Mouse (Mus musculus): Measurements from ENCODE around the gene Vkorc1. TPM values are rescaled to one million over a fixed set of nuclear protein-coding genes. Genes with fewer than 3 reads are reported as not detected.

Gene Vkorc1
- total and polyA plus RNA-seq, 3 experiments: 36.2 to 66.4 TPM; not detected in 1

DNA sequence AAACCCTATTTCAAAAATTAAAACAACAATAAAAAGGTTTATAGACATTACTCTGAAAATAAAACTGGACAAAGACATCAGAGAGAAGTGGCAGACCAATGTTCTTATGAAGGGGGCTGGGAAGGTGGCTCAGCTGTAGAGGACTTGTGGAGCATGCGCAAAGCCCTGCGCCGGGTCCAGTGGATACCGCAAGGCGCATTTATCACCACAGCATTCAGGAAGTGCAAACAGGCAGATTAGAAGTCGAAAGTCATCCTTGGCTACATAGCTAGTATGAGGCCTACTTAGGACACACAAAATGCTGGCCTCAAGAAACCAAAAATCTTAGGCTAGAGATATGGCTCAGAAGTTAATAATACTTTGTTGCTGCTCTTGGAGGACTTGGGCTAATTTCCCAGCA, 37.2 kb downstream of the Vkorc1 start:
- Histone ChIP-seq H3K9me3 (replicated peaks; ENCODE audit: insufficient read depth, low read length) (no peaks in the 10 kb centered on the region), H3K36me3 (ENCODE audit: control insufficient read depth in 1 of 2, insufficient read depth in 2 of 2, low read length in 2 of 2) (peaks cover 0 to 15% of the 10 kb centered on the region in 2 experiments; a peak in 2 of 4 replicates), H3K4me3 (ENCODE audit: control insufficient read depth in 1 of 2, insufficient read depth in 1 of 2, low read depth in 2 of 2, low read length in 2 of 2) (peak overlapping the region in 1 of 2 experiments; percentile 5; a peak in 1 of 4 replicates), H3K27me3 (ENCODE audit: control insufficient read depth in 1 of 2, insufficient read depth in 2 of 2, low read length in 2 of 2) (no peaks in the 10 kb centered on the region), H3K79me2 (ENCODE audit: control insufficient read depth, insufficient read depth, low read length, poor library complexity) (no peaks in the 10 kb centered on the region), H3K27ac (ENCODE audit: control insufficient read depth, low read depth, low read length) (peak overlapping the region; percentile 84), H3K9ac (ENCODE audit: control insufficient read depth, low read depth, low read length, poor library complexity, severe bottlenecking) (peak overlapping the region; percentile 18; the same call in 1 of the 2 replicates), H3K4me1 (ENCODE audit: control insufficient read depth in 1 of 2, insufficient read depth in 2 of 2, low read length in 2 of 2) (peaks cover 11 to 17% of the 10 kb centered on the region in 2 experiments)
- peak; percentile 95 for DNase-seq (ENCODE audit: low read depth, low spot score)
- TF ChIP-seq TCF12 (IDR thresholded peaks at IDR 0.05; ENCODE audit: low read depth, low read length) (peak; percentile 58; the same call in 1 of the 2 replicates), E2F4 (IDR thresholded peaks at IDR 0.05; ENCODE audit: borderline replicate concordance, low read depth, low read length) (no peak), UBTF (IDR thresholded peaks at IDR 0.05; ENCODE audit: borderline replicate concordance, insufficient read depth, low read depth, low read length) (no peak), ETS1 (IDR thresholded peaks at IDR 0.05; ENCODE audit: low read depth, low read length) (peak; percentile 89), CHD1 (IDR thresholded peaks at IDR 0.05; ENCODE audit: low read depth, low read length) (no peak), BHLHE40 (IDR thresholded peaks at IDR 0.05; ENCODE audit: borderline replicate concordance, low read depth, low read length) (no peak), SIN3A (IDR thresholded peaks at IDR 0.05; ENCODE audit: low read length) (peak; percentile 68), RAD21 (IDR thresholded peaks at IDR 0.05; ENCODE audit: low read depth, low read length) (no peak), MAFK (IDR thresholded peaks at IDR 0.05; ENCODE audit: borderline replicate concordance, low read depth, low read length) (no peak), ZKSCAN1 (IDR thresholded peaks at IDR 0.05; ENCODE audit: low read depth, low read length) (no peak), CTCF (IDR thresholded peaks at IDR 0.05 in 2 of 3, conservative IDR thresholded peaks at IDR 0.05 in 1 of 3; ENCODE audit: control insufficient read depth in 1 of 3, insufficient read depth in 1 of 3, low read depth in 2 of 3, low read length in 3 of 3, poor library complexity in 1 of 3, severe bottlenecking in 1 of 3) (no peak), USF2 (IDR thresholded peaks at IDR 0.05; ENCODE audit: borderline replicate concordance in 1 of 2, insufficient read depth in 1 of 2, low read depth in 1 of 2, low read length in 2 of 2) (no peak), MEF2A (IDR thresholded peaks at IDR 0.05; ENCODE audit: extremely low read depth, insufficient replicate concordance, low read depth, low read length, poor library complexity, severe bottlenecking) (no peak), MAX (IDR thresholded peaks at IDR 0.05; ENCODE audit: low read length) (no peak), KAT2A (conservative IDR thresholded peaks at IDR 0.05; ENCODE audit: low read depth, low read length) (no peak), MYB (IDR thresholded peaks at IDR 0.05; ENCODE audit: low read depth, low read length) (no peak), POLR2AphosphoS5 (IDR thresholded peaks at IDR 0.05; ENCODE audit: borderline replicate concordance, low read depth, low read length) (no peak), POLR2AphosphoS2 (IDR thresholded peaks at IDR 0.05; ENCODE audit: low read length) (no peak), HCFC1 (IDR thresholded peaks at IDR 0.05; ENCODE audit: low read depth, low read length) (peak; percentile 65), JUND (IDR thresholded peaks at IDR 0.05; ENCODE audit: low read depth, low read length) (no peak), EP300 (IDR thresholded peaks at IDR 0.05; ENCODE audit: low read depth in 1 of 2, low read length in 2 of 2) (peak; percentile 78 to 85), SMC3 (IDR thresholded peaks at IDR 0.05; ENCODE audit: low read depth, low read length) (no peak), MAZ (IDR thresholded peaks at IDR 0.05; ENCODE audit: low read depth, low read length) (no peak; the same call in 1 of the 2 replicates), NELFE (IDR thresholded peaks at IDR 0.05; ENCODE audit: low read depth, low read length) (no peak), POLR2A (IDR thresholded peaks at IDR 0.05; ENCODE audit: control insufficient read depth in 1 of 2, insufficient read depth in 1 of 2, low read depth in 1 of 2, low read length in 2 of 2, poor library complexity in 1 of 2) (peak in 1 of 2 experiments; percentile 48; a peak in 2 of 4 replicates), NRF1 (IDR thresholded peaks at IDR 0.05; ENCODE audit: insufficient read depth, low read depth, low read length, poor library complexity, severe bottlenecking) (peak; percentile 97), MYC (IDR thresholded peaks at IDR 0.05; ENCODE audit: low read depth, low read length) (0 out of 2 replicates have a peak, but pooled peaks have one; percentile 42), GABPA (IDR thresholded peaks at IDR 0.05; ENCODE audit: low read depth, low read length) (no peak), ZMIZ1 (IDR thresholded peaks at IDR 0.05; ENCODE audit: low read depth, low read length) (no peak), GATA1 (IDR thresholded peaks at IDR 0.05; ENCODE audit: low read depth, low read length) (peak; percentile 94), ZC3H11A (IDR thresholded peaks at IDR 0.05; ENCODE audit: low read depth, low read length) (no peak), RCOR1 (IDR thresholded peaks at IDR 0.05; ENCODE audit: low read depth, low read length) (peak; percentile 71), USF1 (IDR thresholded peaks at IDR 0.05; ENCODE audit: low read depth, low read length) (no peak), TAL1 (IDR thresholded peaks at IDR 0.05; ENCODE audit: low read length) (peak; percentile 39), TBP (IDR thresholded peaks at IDR 0.05; ENCODE audit: low read depth, low read length) (peak; percentile 69; the same call in 1 of the 2 replicates), ZNF384 (IDR thresholded peaks at IDR 0.05; ENCODE audit: low read depth, low read length) (no peak), MXI1 (IDR thresholded peaks at IDR 0.05; ENCODE audit: low read depth, low read length) (no peak)
